Mouse (Mus musculus): ENCODE measurements around the gene Ube2d1. TPM values are rescaled to one million over a fixed set of nuclear protein-coding genes. Genes with fewer than 3 reads are reported as not detected.

Gene Ube2d1
- polyA plus RNA-seq, 1 experiment from 2014 or later, result 125 TPM

- no peaks in the 10 kb centered on the region for H3K4me1 ChIP-seq (ENCODE audit: control insufficient read depth, insufficient read depth, low read length)
- ATAC-seq (ENCODE audit: insufficient number of reproducible peaks, low FRiP score, low TSS enrichment, low read depth) (no peak), DNase-seq (ENCODE audit: low spot score) (peak; percentile 57)
- H3K4me3 ChIP-seq (ENCODE audit: low read depth, low read length), result no peak overlapping the region
- H3K36me3 ChIP-seq (ENCODE audit: control insufficient read depth, insufficient read depth, low read length), result no peaks in the 10 kb centered on the region
- no peak overlapping the region for H3K27ac ChIP-seq (replicated peaks; ENCODE audit: low read depth, low read length)
- no peak overlapping the region for H3K9ac ChIP-seq (ENCODE audit: low read length)
- no peaks in the 10 kb centered on the region for H3K9me3 ChIP-seq (ENCODE audit: control insufficient read depth, low read length)
- H3K27me3 ChIP-seq (ENCODE audit: control insufficient read depth, insufficient read depth, low read length), result no peaks in the 10 kb centered on the region
- WGBS, result 21% methylated on average over 6 of the region's 6 CpGs
- H3K4me2 ChIP-seq (ENCODE audit: low read depth, severe bottlenecking), result 0 out of 2 replicates have a peak overlapping the region, but pooled peaks have one; percentile 12
Observed at GRCm38 (mm10) chr10:71306190-71306589, 21.1 kb upstream of the Ube2d1 start.

- 24% methylated on average over 5 of the region's 5 CpGs for WGBS
- Histone ChIP-seq H3K9ac (ENCODE audit: low read length) (no peak overlapping the region), H3K36me3 (ENCODE audit: control insufficient read depth, insufficient read depth, low read length) (no peaks in the 10 kb centered on the region), H3K27ac (replicated peaks; ENCODE audit: low read depth, low read length) (no peak overlapping the region), H3K4me2 (ENCODE audit: low read depth, severe bottlenecking) (no peak overlapping the region), H3K4me3 (ENCODE audit: low read depth, low read length) (no peak overlapping the region), H3K4me1 (ENCODE audit: control insufficient read depth, insufficient read depth, low read length) (no peaks in the 10 kb centered on the region), H3K9me3 (ENCODE audit: control insufficient read depth, low read length) (no peaks in the 10 kb centered on the region), H3K27me3 (ENCODE audit: control insufficient read depth, insufficient read depth, low read length) (no peaks in the 10 kb centered on the region)
- DNase-seq (ENCODE audit: low spot score), result no peak
- no peak for ATAC-seq (ENCODE audit: insufficient number of reproducible peaks, low FRiP score, low TSS enrichment, low read depth)
Observed at GRCm38 (mm10) chr10:71302490-71302889, 17.4 kb upstream of the Ube2d1 start.

- Histone ChIP-seq H3K4me2 (ENCODE audit: low read depth, severe bottlenecking) (no peak overlapping the region), H3K4me3 (ENCODE audit: low read depth, low read length) (no peak overlapping the region), H3K9me3 (ENCODE audit: control insufficient read depth, low read length) (no peaks in the 10 kb centered on the region), H3K4me1 (ENCODE audit: control insufficient read depth, insufficient read depth, low read length) (no peaks in the 10 kb centered on the region), H3K27ac (replicated peaks; ENCODE audit: low read depth, low read length) (no peak overlapping the region), H3K27me3 (ENCODE audit: control insufficient read depth, insufficient read depth, low read length) (no peaks in the 10 kb centered on the region), H3K9ac (ENCODE audit: low read length) (no peak overlapping the region), H3K36me3 (ENCODE audit: control insufficient read depth, insufficient read depth, low read length) (no peaks in the 10 kb centered on the region)
- 74% methylated on average over 16 of the region's 16 CpGs for WGBS
- ATAC-seq (ENCODE audit: insufficient number of reproducible peaks, low FRiP score, low TSS enrichment, low read depth) (no peak), DNase-seq (ENCODE audit: low spot score) (no peak)
Observed at GRCm38 (mm10) chr10:71300161-71300560, 15.1 kb upstream of the Ube2d1 start.

DNA sequence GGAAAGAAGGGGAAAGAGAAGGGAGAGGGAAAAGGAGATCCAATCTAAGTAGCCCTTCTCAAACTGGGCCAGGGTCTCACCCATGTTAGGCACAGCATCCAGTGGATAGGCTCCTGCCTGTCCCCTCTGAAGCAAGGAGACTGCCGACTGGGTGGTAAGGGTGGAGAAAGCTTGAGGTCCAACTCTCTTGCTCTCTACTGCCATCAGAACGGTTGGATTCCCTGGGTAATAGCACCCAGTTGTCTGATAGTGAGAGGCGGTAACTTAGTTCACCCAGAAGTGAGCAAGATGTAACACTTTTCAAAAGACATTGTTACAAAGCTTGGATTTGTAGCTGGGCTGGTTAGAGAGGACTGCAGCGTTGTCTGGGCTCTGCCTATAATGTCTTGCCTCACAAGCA is 8.2 kb upstream of the Ube2d1 start:
- H3K36me3 ChIP-seq (ENCODE audit: control insufficient read depth, insufficient read depth, low read length), result no peaks in the 10 kb centered on the region
- DNase-seq (ENCODE audit: low spot score), result no peak
- H3K9me3 ChIP-seq (ENCODE audit: control insufficient read depth, low read length), result no peaks in the 10 kb centered on the region
- WGBS, result 48% methylated on average over 4 of the region's 4 CpGs
- no peak overlapping the region for H3K4me2 ChIP-seq (ENCODE audit: low read depth, severe bottlenecking)
- ATAC-seq (ENCODE audit: insufficient number of reproducible peaks, low FRiP score, low TSS enrichment, low read depth), result no peak
- no peaks in the 10 kb centered on the region for H3K27me3 ChIP-seq (ENCODE audit: control insufficient read depth, insufficient read depth, low read length)
- no peak overlapping the region for H3K9ac ChIP-seq (ENCODE audit: low read length)
- H3K4me1 ChIP-seq (ENCODE audit: control insufficient read depth, insufficient read depth, low read length), result peaks cover 3% of the 10 kb centered on the region; the same call in 1 of the 2 replicates
- no peak overlapping the region for H3K27ac ChIP-seq (replicated peaks; ENCODE audit: low read depth, low read length)
- H3K4me3 ChIP-seq (ENCODE audit: low read depth, low read length), result no peak overlapping the region

DNA sequence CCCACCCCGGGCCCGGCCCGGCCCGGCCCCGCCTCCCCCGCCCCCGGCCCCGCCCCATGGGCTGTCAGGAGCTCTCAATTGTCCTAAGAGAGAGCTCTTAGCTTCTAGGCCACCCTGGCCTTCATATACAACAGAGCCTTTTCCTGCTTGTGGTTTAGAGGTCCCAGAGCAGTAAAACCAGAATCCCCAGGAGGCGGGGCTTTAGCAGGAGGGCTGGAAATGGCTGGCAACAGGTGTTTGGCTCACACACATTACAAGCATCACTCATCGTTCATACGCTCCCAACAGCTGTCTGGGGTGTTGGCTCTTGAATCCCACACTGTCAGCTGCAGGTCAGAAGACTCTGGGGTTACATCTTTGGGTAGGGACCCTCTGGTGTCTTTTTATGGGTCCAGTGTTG is 7.2 kb upstream of the Ube2d1 start:
- Histone ChIP-seq H3K36me3 (ENCODE audit: control insufficient read depth, insufficient read depth, low read length) (no peaks in the 10 kb centered on the region), H3K27me3 (ENCODE audit: control insufficient read depth, insufficient read depth, low read length) (no peaks in the 10 kb centered on the region), H3K27ac (replicated peaks; ENCODE audit: low read depth, low read length) (no peak overlapping the region), H3K4me1 (ENCODE audit: control insufficient read depth, insufficient read depth, low read length) (peaks cover 3% of the 10 kb centered on the region; the same call in 1 of the 2 replicates), H3K4me2 (ENCODE audit: low read depth, severe bottlenecking) (no peak overlapping the region), H3K9me3 (ENCODE audit: control insufficient read depth, low read length) (no peaks in the 10 kb centered on the region), H3K9ac (ENCODE audit: low read length) (no peak overlapping the region), H3K4me3 (ENCODE audit: low read depth, low read length) (no peak overlapping the region)
- ATAC-seq (ENCODE audit: insufficient number of reproducible peaks, low FRiP score, low TSS enrichment, low read depth) (peak; percentile 71; the same call in 1 of the 2 replicates), DNase-seq (ENCODE audit: low spot score) (peak; percentile 47)
- WGBS, result 31% methylated on average over 3 of the region's 11 CpGs

GRCm38 (mm10) chr10:71291801-71292200 is 6.7 kb upstream of the Ube2d1 start:
- H3K36me3 ChIP-seq (ENCODE audit: control insufficient read depth, insufficient read depth, low read length), result no peaks in the 10 kb centered on the region
- no peaks in the 10 kb centered on the region for H3K9me3 ChIP-seq (ENCODE audit: control insufficient read depth, low read length)
- ATAC-seq (ENCODE audit: insufficient number of reproducible peaks, low FRiP score, low TSS enrichment, low read depth), result no peak; the same call in 1 of the 2 replicates
- no peak overlapping the region for H3K27ac ChIP-seq (replicated peaks; ENCODE audit: low read depth, low read length)
- H3K9ac ChIP-seq (ENCODE audit: low read length), result no peak overlapping the region
- H3K4me2 ChIP-seq (ENCODE audit: low read depth, severe bottlenecking), result no peak overlapping the region
- peaks cover 3% of the 10 kb centered on the region; the same call in 1 of the 2 replicates for H3K4me1 ChIP-seq (ENCODE audit: control insufficient read depth, insufficient read depth, low read length)
- no peaks in the 10 kb centered on the region for H3K27me3 ChIP-seq (ENCODE audit: control insufficient read depth, insufficient read depth, low read length)
- no peak overlapping the region for H3K4me3 ChIP-seq (ENCODE audit: low read depth, low read length)
- DNase-seq (ENCODE audit: low spot score), result no peak
- whole genome bisulfite sequencing, result 20% methylated on average over 4 of the region's 4 CpGs

DNA sequence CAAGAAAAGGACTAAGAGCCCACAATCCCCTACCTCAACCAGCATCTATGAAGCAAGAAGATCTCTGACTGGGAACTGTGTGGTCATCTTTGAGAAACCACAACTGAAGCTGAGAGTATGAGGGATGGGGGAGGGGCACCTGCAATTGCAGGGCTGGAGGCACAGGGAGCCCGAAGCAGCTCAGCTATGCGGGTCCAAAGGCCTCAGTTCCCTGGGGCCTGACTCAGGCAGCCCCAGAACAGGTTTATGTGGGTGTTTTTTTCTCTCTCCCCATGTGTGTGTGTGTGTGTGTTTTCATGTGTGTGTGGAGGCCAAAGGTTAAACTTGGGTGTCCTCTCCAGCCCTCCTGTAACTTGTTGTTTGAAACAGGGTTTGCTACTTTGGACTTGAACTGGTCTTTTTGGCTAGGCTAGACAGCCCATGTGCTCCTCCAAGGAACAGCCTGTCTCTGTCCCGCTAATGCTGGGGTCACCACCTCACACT is 6.2 kb upstream of the Ube2d1 start:
- Histone ChIP-seq H3K9ac (ENCODE audit: low read length) (no peak overlapping the region), H3K4me3 (ENCODE audit: low read depth, low read length) (no peak overlapping the region), H3K27me3 (ENCODE audit: control insufficient read depth, insufficient read depth, low read length) (no peaks in the 10 kb centered on the region), H3K4me2 (ENCODE audit: low read depth, severe bottlenecking) (no peak overlapping the region), H3K36me3 (ENCODE audit: control insufficient read depth, insufficient read depth, low read length) (no peaks in the 10 kb centered on the region), H3K4me1 (ENCODE audit: control insufficient read depth, insufficient read depth, low read length) (peaks cover 3% of the 10 kb centered on the region; the same call in 1 of the 2 replicates), H3K9me3 (ENCODE audit: control insufficient read depth, low read length) (no peaks in the 10 kb centered on the region), H3K27ac (replicated peaks; ENCODE audit: low read depth, low read length) (no peak overlapping the region)
- DNase-seq (ENCODE audit: low spot score), result no peak
- ATAC-seq (ENCODE audit: insufficient number of reproducible peaks, low FRiP score, low TSS enrichment, low read depth), result no peak
- 18% methylated on average over 3 of the region's 3 CpGs for WGBS

GRCm38 (mm10) chr10:71284511-71285125 is 444 bp downstream of the Ube2d1 start:
- H3K4me3 ChIP-seq (ENCODE audit: low read depth, low read length), result peak overlapping the region; percentile 92
- peak overlapping the region; percentile 64 for H3K4me2 ChIP-seq (ENCODE audit: low read depth, severe bottlenecking)
- ATAC-seq (ENCODE audit: insufficient number of reproducible peaks, low FRiP score, low TSS enrichment, low read depth) (peak; percentile 75), DNase-seq (ENCODE audit: low spot score) (peak; percentile 69)
- H3K27me3 ChIP-seq (ENCODE audit: control insufficient read depth, insufficient read depth, low read length), result no peaks in the 10 kb centered on the region
- peak overlapping the region; percentile 98 for H3K9ac ChIP-seq (ENCODE audit: low read length)
- no peaks in the 10 kb centered on the region for H3K36me3 ChIP-seq (ENCODE audit: control insufficient read depth, insufficient read depth, low read length)
- WGBS, result under 1% methylated on average over 41 of the region's 41 CpGs
- H3K4me1 ChIP-seq (ENCODE audit: control insufficient read depth, insufficient read depth, low read length), result no peaks in the 10 kb centered on the region
- no peaks in the 10 kb centered on the region for H3K9me3 ChIP-seq (ENCODE audit: control insufficient read depth, low read length)
- H3K27ac ChIP-seq (replicated peaks; ENCODE audit: low read depth, low read length), result peak overlapping the region; percentile 52; the same call in 1 of the 2 replicates
